Mouse (Mus musculus) midbrain, embryonic 13.5 days (tissue): ENCODE results near the gene Ldlrad1. TPM values are rescaled to one million over a fixed set of nuclear protein-coding genes. Genes with fewer than 3 reads are reported as not detected.

Experiments
- ATAC-seq: fragments of 200-750 bp; cut with Nextera tagmentation; 2 replicates; pipeline ENCODE4 v1.8.0; 2017; ENCODE audit warnings: mild to moderate bottlenecking, moderate TSS enrichment, moderate library complexity
- H3K27ac ChIP-seq: fragments of 300-500 bp; sonication (generic); 2 replicates; pipeline ENCODE4 v1.5.1; 2015; ENCODE audit warnings: inconsistent platforms, mild to moderate bottlenecking, moderate library complexity
- H3K27me3 ChIP-seq: fragments of 300-500 bp; sonication (generic); 2 replicates; pipeline ENCODE4 v1.6.1; 2015; ENCODE audit warnings: mild to moderate bottlenecking, inconsistent platforms
- H3K36me3 ChIP-seq: fragments of 300-500 bp; sonication (generic); 2 replicates; pipeline ENCODE4 v1.6.1; 2015; ENCODE audit warnings: mild to moderate bottlenecking, inconsistent platforms
- H3K4me1 ChIP-seq: fragments of 300-500 bp; sonication (generic); replicated peaks from 2 replicates; pipeline ENCODE4 v1.6.1; 2015; ENCODE audit warnings: inconsistent platforms
- H3K4me2 ChIP-seq: fragments of 300-500 bp; sonication (generic); replicated peaks from 2 replicates; pipeline ENCODE4 v1.6.1; 2015; ENCODE audit warnings: moderate library complexity, mild to moderate bottlenecking, inconsistent platforms
- H3K4me3 ChIP-seq: fragments of 300-500 bp; sonication (generic); replicated peaks from 2 replicates; pipeline ENCODE4 v1.5.1; 2015; ENCODE audit warnings: mild to moderate bottlenecking, inconsistent platforms
- H3K9ac ChIP-seq: fragments of 300-500 bp; sonication (generic); replicated peaks from 2 replicates; pipeline ENCODE4 v1.6.1; 2015; ENCODE audit warnings: mild to moderate bottlenecking, inconsistent platforms
- H3K9me3 ChIP-seq: fragments of 300-500 bp; sonication (generic); 2 replicates; pipeline ENCODE4 v1.6.1; 2016; ENCODE audit warnings: mild to moderate bottlenecking, inconsistent platforms
- WGBS: fragments of 180-500 bp; shearing (Covaris S2); methylation state at CpG from one replicate; pipeline ENCODE4 v1.1.7; 2015; 5-methylcytosine and 5-hydroxymethylcytosine counted together
- polyA plus RNA-seq: library from polyadenylated mRNA; unstranded; fragments of >200 nt; fragmentation: Nextera tagmentation; extraction: Ambion mirVana; gene quantifications from 2 replicates; pipeline ENCODE4 v1.2.1, GENCODE M21; 2015

The Ldlrad1 gene
- polyA plus RNA-seq, 1 experiment from 2014 or later: not detected

DNA sequence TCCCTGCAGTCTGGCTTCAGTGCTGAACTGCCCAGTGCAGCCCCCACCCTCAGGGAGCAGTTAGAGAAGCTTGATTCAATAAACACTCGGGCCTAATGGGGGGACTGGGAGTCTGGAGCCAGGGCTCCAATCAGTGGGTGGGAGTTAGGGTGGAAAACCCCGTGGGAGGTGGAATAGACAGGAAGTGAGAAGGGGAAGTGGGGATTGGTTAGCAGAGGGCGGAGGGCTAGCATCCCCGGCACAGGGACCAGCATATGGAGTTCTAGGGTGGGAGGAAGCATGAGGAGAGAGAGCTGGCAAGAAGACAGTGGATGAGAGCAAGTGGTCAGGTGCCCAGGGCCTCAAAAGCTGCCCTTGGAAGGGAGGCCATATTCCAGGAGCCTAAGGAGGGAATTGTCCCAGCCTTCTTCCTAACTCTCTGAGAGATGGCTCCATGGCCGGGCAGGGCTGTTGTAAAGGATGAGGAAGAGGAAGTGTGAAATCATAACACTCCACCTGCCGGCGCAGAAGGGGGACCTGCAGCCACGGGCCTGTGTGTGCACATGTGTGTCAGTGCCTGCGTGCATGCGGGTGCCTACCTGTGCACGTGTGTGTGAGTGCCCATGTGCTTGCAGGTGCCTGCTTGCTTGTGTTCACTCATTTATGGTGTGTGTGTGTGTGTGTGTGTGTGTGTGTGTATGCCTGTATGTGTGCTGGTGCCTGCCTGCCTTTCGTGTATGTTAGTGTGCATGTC is 4.5 kb downstream of the Ldlrad1 start:
- Histone ChIP-seq H3K4me3 (no peak overlapping the region), H3K9me3 (no peaks in the 10 kb centered on the region), H3K36me3 (peaks cover 4% of the 10 kb centered on the region; the same call in 1 of the 2 replicates), H3K4me2 (no peak overlapping the region), H3K9ac (no peak overlapping the region; the same call in 1 of the 2 replicates), H3K27me3 (no peaks in the 10 kb centered on the region), H3K4me1 (no peaks in the 10 kb centered on the region), H3K27ac (no peak overlapping the region)
- no peak for ATAC-seq
- 78% methylated on average over 12 of the region's 12 CpGs for WGBS

DNA sequence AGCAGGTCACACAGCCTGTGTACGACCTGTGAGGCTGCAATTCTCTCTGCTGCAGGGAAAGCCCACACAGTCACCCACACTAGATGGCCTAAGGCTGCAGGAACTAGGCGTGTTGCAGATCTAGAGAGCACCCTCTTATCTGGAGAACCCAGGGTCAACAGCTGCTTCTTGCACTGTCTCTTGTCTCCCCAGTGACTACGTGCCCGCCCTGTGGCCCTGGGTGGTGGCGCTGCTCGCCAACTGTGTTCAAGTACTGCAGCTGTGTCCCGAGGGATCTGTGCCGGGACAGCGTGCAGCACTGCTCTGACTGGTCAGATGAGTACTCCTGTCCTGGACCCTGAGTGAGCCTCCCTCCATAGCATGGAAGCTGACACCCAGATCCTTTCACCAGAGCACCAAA is 8.6 kb downstream of the Ldlrad1 start:
- WGBS: 85% methylated on average over 9 of the region's 9 CpGs

DNA sequence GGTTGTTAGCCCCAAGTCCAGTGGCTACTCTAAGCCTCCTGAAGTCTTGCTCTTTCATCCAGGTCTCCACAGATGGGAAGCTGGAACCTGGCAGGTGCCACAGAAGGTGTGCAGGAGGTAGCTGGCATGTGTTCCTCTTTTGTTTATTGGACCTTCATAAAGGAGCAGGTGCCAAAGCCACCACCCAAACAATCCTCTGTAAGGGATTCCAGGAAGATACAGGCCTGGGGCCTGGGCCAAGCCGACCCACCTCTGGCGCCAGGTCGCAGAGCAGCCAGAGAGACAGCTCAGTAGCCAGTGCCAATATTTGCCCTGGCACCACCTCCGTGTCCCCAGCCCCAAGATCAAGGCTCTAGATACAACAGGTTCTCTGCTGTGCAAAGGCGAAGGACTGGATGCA is 12.5 kb downstream of the Ldlrad1 start:
- no peak for ATAC-seq
- H3K36me3 ChIP-seq: no peaks in the 10 kb centered on the region
- H3K27me3 ChIP-seq: no peaks in the 10 kb centered on the region
- H3K4me2 ChIP-seq: no peak overlapping the region
- no peak overlapping the region for H3K4me3 ChIP-seq
- 92% methylated on average over 5 of the region's 5 CpGs for WGBS
- H3K4me1 ChIP-seq: no peaks in the 10 kb centered on the region
- no peak overlapping the region for H3K9ac ChIP-seq
- no peak overlapping the region for H3K27ac ChIP-seq
- H3K9me3 ChIP-seq: no peaks in the 10 kb centered on the region

More for the DNA sequence above, 8.6 kb downstream of the Ldlrad1 start:
- H3K4me2 ChIP-seq: no peak overlapping the region
- H3K36me3 ChIP-seq: no peaks in the 10 kb centered on the region
- H3K4me1 ChIP-seq: no peaks in the 10 kb centered on the region
- no peak overlapping the region for H3K4me3 ChIP-seq
- no peak overlapping the region for H3K27ac ChIP-seq
- no peak overlapping the region for H3K9ac ChIP-seq
- no peaks in the 10 kb centered on the region for H3K9me3 ChIP-seq
- ATAC-seq: no peak
- no peaks in the 10 kb centered on the region for H3K27me3 ChIP-seq

DNA sequence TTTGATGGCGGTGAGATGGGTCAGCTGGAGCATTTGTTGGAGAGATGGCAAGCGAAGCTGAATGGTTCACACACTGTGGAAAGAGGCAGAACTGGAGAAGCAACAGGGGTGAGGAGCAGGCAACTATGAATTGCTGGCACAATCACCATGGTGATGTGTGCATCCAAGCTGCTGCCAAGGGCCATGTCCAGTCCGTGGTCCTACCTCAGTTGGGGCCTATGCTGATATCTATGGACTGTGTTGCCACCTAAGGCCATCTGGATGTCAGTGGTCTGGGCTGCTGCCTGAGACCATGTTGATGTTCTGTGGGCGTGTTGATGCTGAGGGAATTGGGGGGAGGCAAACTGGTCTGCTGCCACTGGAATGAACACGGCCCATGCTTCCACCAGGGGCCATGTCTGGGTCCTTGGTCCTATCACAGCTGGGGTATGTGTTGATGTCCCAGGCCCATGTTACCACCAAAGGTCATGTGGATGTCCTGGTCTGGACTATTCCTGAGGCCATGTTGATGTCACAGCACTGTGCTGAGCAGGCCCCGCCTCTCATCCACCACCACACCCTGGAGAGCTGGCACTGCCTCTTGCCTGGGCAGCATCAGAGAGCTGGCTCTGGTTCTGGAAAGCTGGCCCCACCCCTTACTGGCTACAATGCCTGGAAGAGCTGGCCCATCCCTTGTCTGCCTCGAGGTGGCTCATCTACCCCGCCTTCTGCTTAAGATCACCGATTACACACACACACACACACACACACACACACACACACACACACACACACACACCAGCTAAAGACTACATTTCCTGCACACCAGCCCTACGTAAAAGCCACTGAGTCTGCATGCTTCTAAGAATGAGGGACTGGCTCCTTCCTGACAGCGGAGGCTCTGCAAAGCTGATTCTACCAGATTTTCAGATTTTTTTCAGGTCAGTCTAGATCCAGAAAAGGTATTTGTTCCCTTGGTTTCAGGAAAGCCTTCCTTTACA is 14.5 kb downstream of the Ldlrad1 start:
- Histone ChIP-seq H3K4me2 (no peak overlapping the region), H3K27ac (no peak overlapping the region), H3K36me3 (no peaks in the 10 kb centered on the region), H3K4me3 (no peak overlapping the region), H3K27me3 (no peaks in the 10 kb centered on the region), H3K4me1 (no peaks in the 10 kb centered on the region), H3K9me3 (no peaks in the 10 kb centered on the region), H3K9ac (no peak overlapping the region)
- 83% methylated on average over 11 of the region's 11 CpGs for WGBS
- 0 out of 2 replicates have a peak, but pooled peaks have one; percentile 17 for ATAC-seq

DNA sequence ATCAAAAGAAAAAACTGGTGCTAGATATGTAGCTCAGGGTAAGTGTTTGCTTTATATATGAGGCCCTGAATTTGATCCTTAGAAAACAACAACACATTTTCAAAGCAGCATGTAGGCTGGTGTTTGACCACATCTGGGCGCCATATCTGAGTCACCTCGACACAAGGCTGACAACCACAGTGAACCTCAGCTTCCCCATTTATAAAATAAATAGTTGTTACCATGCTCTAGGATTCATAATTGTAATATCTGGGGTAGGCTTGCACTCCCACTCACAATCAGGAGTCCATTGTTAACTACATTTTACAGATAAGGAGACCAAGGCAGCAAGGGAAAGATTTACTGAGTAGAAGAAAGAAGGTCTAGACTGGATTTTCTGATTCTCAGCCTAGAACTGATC is 17.3 kb downstream of the Ldlrad1 start:
- H3K4me2 ChIP-seq: no peak overlapping the region
- H3K36me3 ChIP-seq: peaks cover 3% of the 10 kb centered on the region
- no peak overlapping the region for H3K27ac ChIP-seq
- no peak overlapping the region for H3K4me3 ChIP-seq
- H3K4me1 ChIP-seq: no peaks in the 10 kb centered on the region
- no peak overlapping the region for H3K9ac ChIP-seq
- WGBS: 95% methylated on average over 2 of the region's 2 CpGs
- no peaks in the 10 kb centered on the region for H3K27me3 ChIP-seq
- no peaks in the 10 kb centered on the region for H3K9me3 ChIP-seq
- ATAC-seq: no peak

DNA sequence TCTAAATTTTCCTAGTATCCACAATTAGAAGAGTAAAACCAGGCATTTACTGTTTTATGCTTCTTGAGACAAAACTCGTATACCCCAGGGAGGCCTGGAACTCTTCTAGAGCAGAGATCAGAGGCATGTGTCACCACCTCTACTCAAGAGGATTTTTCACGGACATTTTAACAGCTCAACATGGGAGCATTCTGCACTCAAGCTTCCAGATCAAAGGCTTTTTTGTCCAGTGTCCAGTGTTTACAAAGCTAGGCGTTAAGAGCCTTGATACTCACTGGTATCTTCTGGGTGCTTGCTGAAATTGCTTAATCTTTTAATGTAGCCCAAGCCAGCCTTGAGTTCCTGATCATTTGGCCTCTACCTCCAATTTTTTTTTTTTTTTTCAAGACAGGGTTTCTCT is 23.2 kb downstream of the Ldlrad1 start:
- Histone ChIP-seq H3K4me3 (no peak overlapping the region), H3K4me2 (no peak overlapping the region), H3K27ac (no peak overlapping the region), H3K9ac (no peak overlapping the region), H3K9me3 (no peaks in the 10 kb centered on the region), H3K4me1 (no peaks in the 10 kb centered on the region), H3K27me3 (no peaks in the 10 kb centered on the region), H3K36me3 (peaks cover 56% of the 10 kb centered on the region)
- ATAC-seq: no peak
- WGBS: 42% methylated on average over 3 of the region's 3 CpGs

DNA sequence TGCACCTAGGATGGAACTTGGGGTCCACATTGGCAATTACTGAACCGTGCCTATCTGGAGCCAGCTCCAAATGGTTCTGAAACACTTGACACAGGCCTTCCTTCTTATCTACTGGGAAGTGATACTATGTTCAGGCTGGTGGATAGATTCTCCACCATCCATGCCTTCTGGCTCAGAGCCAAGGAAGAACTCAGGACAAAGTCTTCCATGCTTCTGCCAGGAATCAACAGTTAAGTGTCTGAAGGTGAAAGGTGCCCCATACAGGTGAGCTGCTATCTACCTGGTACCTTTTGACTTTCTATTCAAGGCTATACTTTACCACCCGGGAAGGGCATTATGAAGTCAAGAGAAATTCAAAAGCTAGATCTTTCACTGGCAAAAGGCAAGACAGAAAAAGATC is 29.3 kb downstream of the Ldlrad1 start:
- H3K9me3 ChIP-seq: no peaks in the 10 kb centered on the region
- 94% methylated on average over 2 of the region's 2 CpGs for WGBS
- no peak overlapping the region for H3K9ac ChIP-seq
- H3K27ac ChIP-seq: no peak overlapping the region
- H3K27me3 ChIP-seq: no peaks in the 10 kb centered on the region
- ATAC-seq: no peak
- H3K4me3 ChIP-seq: no peak overlapping the region
- no peak overlapping the region for H3K4me2 ChIP-seq
- H3K4me1 ChIP-seq: no peaks in the 10 kb centered on the region
- peaks cover 88% of the 10 kb centered on the region for H3K36me3 ChIP-seq

DNA sequence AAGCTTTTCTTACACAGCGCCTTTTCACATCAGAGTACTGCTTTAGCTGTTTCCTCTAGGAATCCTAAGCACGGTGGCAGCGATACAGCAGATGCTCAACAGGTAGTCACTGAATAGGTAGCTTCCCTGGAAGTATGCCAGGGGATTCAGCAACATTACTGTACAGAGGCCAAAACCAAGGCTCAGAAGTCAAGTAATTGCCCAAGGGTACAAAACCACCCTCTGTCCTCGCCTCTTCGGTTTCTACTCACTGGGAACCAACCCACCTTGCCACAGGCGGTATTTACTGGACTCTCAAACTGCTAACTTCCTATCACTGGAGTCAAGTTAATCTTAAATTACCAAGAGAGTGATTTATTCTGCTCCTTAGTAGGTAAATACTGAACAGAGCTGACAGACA is 31.2 kb downstream of the Ldlrad1 start:
- ATAC-seq: no peak
- H3K4me2 ChIP-seq: no peak overlapping the region

DNA sequence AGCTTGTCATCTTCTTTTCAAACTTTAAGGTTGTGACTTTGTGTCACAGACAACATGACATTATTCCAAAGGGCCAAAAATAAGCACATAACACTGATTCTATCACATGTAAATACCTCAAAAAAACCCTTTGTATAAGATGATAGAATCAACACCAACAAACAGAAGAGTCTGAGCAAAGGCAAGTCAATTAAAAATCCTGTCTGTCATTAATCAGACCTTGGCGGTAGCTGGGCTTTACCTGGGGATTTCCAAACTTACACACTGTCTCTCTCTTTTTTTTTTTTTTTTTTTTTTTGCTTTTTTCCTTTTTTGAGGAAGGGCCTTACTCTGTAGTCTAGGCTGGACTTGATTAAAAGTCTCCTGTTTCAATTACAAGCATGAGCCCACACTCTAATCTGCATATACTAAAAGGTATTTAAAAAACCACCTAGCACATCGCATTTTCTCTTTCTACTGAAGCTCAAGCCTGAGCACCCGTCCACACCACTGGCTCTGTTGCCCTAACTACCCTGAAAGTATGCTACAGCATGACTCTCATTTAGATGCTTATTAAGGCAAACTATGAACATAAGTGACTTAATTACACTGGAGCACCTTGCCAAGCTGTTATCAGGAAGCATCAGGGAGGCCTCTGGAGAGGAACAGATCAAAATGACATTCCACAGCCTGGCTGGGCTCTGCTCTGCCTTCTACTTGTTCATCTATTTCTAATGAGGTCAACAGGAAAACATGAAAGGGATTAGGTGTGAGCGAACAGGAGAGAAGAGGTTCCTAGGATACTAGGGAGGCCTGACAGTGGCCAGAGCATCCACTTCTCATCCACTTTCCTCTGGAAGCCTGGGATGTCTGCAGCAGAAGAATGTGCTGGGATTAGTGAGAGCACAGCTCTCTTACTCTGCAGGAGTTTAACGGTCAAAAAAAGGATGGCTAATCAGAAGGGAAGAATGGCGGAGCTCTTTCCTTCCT is 34.7 kb downstream of the Ldlrad1 start:
- H3K9me3 ChIP-seq: no peaks in the 10 kb centered on the region
- peaks cover 46% of the 10 kb centered on the region for H3K36me3 ChIP-seq
- peak overlapping the region; percentile 30; the same call in 1 of the 2 replicates for H3K27ac ChIP-seq
- no peaks in the 10 kb centered on the region for H3K27me3 ChIP-seq
- no peak overlapping the region for H3K9ac ChIP-seq
- no peak overlapping the region for H3K4me2 ChIP-seq
- 61% methylated on average over 6 of the region's 6 CpGs for WGBS
- H3K4me3 ChIP-seq: no peak overlapping the region
- peaks cover 14% of the 10 kb centered on the region for H3K4me1 ChIP-seq
- ATAC-seq: no peak

More for the DNA sequence above, 31.2 kb downstream of the Ldlrad1 start:
- peaks cover 69% of the 10 kb centered on the region for H3K36me3 ChIP-seq
- no peaks in the 10 kb centered on the region for H3K9me3 ChIP-seq
- H3K27ac ChIP-seq: no peak overlapping the region
- WGBS: 98% methylated on average over 6 of the region's 6 CpGs
- H3K4me3 ChIP-seq: no peak overlapping the region
- no peak overlapping the region for H3K9ac ChIP-seq
- H3K4me1 ChIP-seq: peaks cover 10% of the 10 kb centered on the region
- H3K27me3 ChIP-seq: no peaks in the 10 kb centered on the region

DNA sequence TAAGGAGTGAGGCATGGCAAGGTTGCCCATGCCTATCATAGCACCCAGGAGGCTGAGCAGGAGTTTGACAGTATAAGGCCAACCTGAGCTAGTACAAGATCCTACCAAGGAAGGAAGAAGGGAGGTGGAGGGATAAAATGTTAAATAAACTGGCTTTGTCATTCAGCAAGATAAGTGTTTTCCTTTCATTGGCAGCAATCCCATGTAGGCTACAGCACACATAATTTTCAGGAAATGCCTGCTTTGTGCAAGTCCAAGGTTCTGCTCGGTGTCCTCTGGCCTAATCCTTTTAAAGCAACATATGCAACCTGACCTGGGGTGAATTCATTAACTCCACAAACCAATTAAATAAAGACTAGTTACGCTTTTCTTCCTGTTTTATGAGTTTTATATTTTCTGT is 36.4 kb downstream of the Ldlrad1 start:
- H3K4me2 ChIP-seq: no peak overlapping the region
- no peak for ATAC-seq
- peaks cover 26% of the 10 kb centered on the region for H3K4me1 ChIP-seq
- no peaks in the 10 kb centered on the region for H3K27me3 ChIP-seq
- H3K27ac ChIP-seq: no peak overlapping the region
- WGBS: 47% methylated on average over 2 of the region's 2 CpGs
- H3K9me3 ChIP-seq: no peaks in the 10 kb centered on the region
- peaks cover 30% of the 10 kb centered on the region for H3K36me3 ChIP-seq
- no peak overlapping the region for H3K4me3 ChIP-seq
- no peak overlapping the region for H3K9ac ChIP-seq

DNA sequence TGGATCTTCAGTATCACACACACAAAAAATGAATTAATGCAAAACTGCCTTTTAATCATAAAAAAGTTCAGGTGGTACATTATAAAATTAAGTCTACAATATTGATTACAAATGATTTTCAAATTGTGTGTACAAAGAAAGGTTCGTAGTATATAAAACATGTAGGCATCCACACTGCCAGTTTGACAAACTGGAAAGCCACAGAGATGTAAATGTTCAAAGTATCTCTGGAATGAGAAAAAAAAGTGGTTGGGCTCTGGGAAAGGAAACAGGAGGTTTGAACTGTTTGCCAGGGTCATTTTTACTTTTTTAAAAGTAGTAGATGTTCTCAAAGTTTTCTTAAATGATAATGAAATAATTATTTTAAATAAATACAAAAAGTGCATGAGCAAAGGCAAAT is 37.1 kb downstream of the Ldlrad1 start:
- no peak for ATAC-seq
- 92% methylated on average over 1 of the region's 1 CpGs for WGBS
- no peak overlapping the region for H3K27ac ChIP-seq
- H3K9ac ChIP-seq: no peak overlapping the region
- H3K4me3 ChIP-seq: no peak overlapping the region
- peaks cover 23% of the 10 kb centered on the region for H3K36me3 ChIP-seq
- H3K4me2 ChIP-seq: no peak overlapping the region
- no peaks in the 10 kb centered on the region for H3K9me3 ChIP-seq
- H3K4me1 ChIP-seq: peaks cover 28% of the 10 kb centered on the region
- no peaks in the 10 kb centered on the region for H3K27me3 ChIP-seq
